Mouse (Mus musculus): Measurements from ENCODE around the gene Mamdc4. TPM values are rescaled to one million over a fixed set of nuclear protein-coding genes. Genes with fewer than 3 reads are reported as not detected.

Gene Mamdc4
- total and polyA plus RNA-seq, 3 experiments = 17.6 to 21.6 TPM; not detected in 1

DNA sequence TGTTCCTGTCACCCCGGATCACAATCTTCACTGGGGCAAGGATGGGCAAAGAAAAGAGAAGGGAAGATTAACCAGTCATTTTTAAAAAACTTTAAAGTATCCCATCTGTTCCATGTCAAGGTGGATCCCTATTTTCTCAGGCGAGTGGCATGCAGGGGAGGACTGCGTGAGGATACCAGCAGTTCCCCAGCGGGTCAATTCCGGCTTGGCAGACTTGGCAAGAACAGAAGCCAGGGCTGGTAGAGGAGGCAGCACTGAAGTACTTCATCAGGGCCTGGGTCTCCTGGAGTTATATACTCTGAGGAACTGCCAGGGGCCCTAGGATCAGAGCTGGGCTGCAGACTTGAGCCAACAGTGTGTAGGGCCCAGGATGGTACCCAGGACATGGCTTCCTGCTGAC, 27.9 kb upstream of the Mamdc4 start:
- TF ChIP-seq EP300 (IDR thresholded peaks at IDR 0.05; ENCODE audit: low read depth in 1 of 2, low read length in 2 of 2) = no peak
- no peak for TF ChIP-seq POLR2AphosphoS5 (IDR thresholded peaks at IDR 0.05; ENCODE audit: borderline replicate concordance, low read depth, low read length)
- TF ChIP-seq GATA1 (IDR thresholded peaks at IDR 0.05; ENCODE audit: low read depth, low read length) = no peak
- no peak for TF ChIP-seq MYC (IDR thresholded peaks at IDR 0.05; ENCODE audit: low read depth, low read length)
- TF ChIP-seq RAD21 (IDR thresholded peaks at IDR 0.05; ENCODE audit: low read depth, low read length) = no peak
- TF ChIP-seq UBTF (IDR thresholded peaks at IDR 0.05; ENCODE audit: borderline replicate concordance, insufficient read depth, low read depth, low read length) = no peak
- no peak for TF ChIP-seq MAZ (IDR thresholded peaks at IDR 0.05; ENCODE audit: low read depth, low read length)
- no peak for TF ChIP-seq TAL1 (IDR thresholded peaks at IDR 0.05; ENCODE audit: low read length)
- no peak for TF ChIP-seq SIN3A (IDR thresholded peaks at IDR 0.05; ENCODE audit: low read length)
- TF ChIP-seq RCOR1 (IDR thresholded peaks at IDR 0.05; ENCODE audit: low read depth, low read length) = no peak
- TF ChIP-seq HCFC1 (IDR thresholded peaks at IDR 0.05; ENCODE audit: low read depth, low read length) = no peak
- TF ChIP-seq MAFK (IDR thresholded peaks at IDR 0.05; ENCODE audit: borderline replicate concordance, low read depth, low read length) = no peak
- no peak for TF ChIP-seq NRF1 (IDR thresholded peaks at IDR 0.05; ENCODE audit: insufficient read depth, low read depth, low read length, poor library complexity, severe bottlenecking)
- no peak for TF ChIP-seq NELFE (IDR thresholded peaks at IDR 0.05; ENCODE audit: low read depth, low read length)
- H3K9ac ChIP-seq (ENCODE audit: control insufficient read depth, low read depth, low read length, poor library complexity, severe bottlenecking) = no peak overlapping the region
- H3K79me2 ChIP-seq (ENCODE audit: control insufficient read depth, insufficient read depth, low read length, poor library complexity) = peaks cover 21% of the 10 kb centered on the region
- H3K9me3 ChIP-seq (replicated peaks; ENCODE audit: insufficient read depth, low read length) = no peaks in the 10 kb centered on the region
- no peaks in the 10 kb centered on the region for H3K27me3 ChIP-seq (ENCODE audit: control insufficient read depth in 1 of 2, insufficient read depth in 2 of 2, low read length in 2 of 2)
- H3K36me3 ChIP-seq (ENCODE audit: control insufficient read depth in 1 of 2, insufficient read depth in 2 of 2, low read length in 2 of 2) = peaks cover 12 to 13% of the 10 kb centered on the region in 2 experiments; a peak in 3 of 4 replicates
- DNase-seq (ENCODE audit: low read depth, low spot score) = no peak
- H3K4me3 ChIP-seq (ENCODE audit: control insufficient read depth in 1 of 2, insufficient read depth in 1 of 2, low read depth in 2 of 2, low read length in 2 of 2) = no peak overlapping the region
- no peak overlapping the region for H3K27ac ChIP-seq (ENCODE audit: control insufficient read depth, low read depth, low read length)
- H3K4me1 ChIP-seq (ENCODE audit: control insufficient read depth in 1 of 2, insufficient read depth in 2 of 2, low read length in 2 of 2) = peaks cover 0 to 11% of the 10 kb centered on the region in 2 experiments; a peak in 3 of 4 replicates

DNA sequence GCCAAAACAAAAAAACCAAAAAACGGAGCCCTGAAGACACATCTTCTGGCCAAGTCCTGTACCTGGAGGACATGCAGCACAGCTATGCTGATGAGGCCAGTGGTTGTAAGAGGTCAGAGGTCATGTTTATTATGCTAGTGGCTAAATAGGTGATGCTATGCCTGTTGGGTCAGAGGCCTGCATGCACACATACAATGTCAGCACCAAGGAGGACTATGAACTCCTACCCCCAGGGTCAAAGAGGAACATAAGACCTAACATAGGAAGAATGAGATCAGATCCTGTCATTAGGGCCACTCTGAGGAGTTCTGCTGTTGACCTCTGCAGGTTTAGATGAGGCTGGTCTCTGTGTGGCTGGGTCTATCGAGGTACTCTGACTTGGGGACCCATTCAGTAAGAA, 25.4 kb upstream of the Mamdc4 start:
- H3K27me3 ChIP-seq (ENCODE audit: control insufficient read depth in 1 of 2, insufficient read depth in 2 of 2, low read length in 2 of 2) = no peaks in the 10 kb centered on the region
- no peak for DNase-seq (ENCODE audit: low read depth, low spot score)
- TF ChIP-seq USF2 (IDR thresholded peaks at IDR 0.05; ENCODE audit: borderline replicate concordance in 1 of 2, insufficient read depth in 1 of 2, low read depth in 1 of 2, low read length in 2 of 2) = no peak
- no peak for TF ChIP-seq ZC3H11A (IDR thresholded peaks at IDR 0.05; ENCODE audit: low read depth, low read length)
- no peak for TF ChIP-seq POLR2A (IDR thresholded peaks at IDR 0.05; ENCODE audit: control insufficient read depth in 1 of 2, insufficient read depth in 1 of 2, low read depth in 1 of 2, low read length in 2 of 2, poor library complexity in 1 of 2)
- TF ChIP-seq MAZ (IDR thresholded peaks at IDR 0.05; ENCODE audit: low read depth, low read length) = no peak
- no peak for TF ChIP-seq CHD1 (IDR thresholded peaks at IDR 0.05; ENCODE audit: low read depth, low read length)
- no peak for TF ChIP-seq MYC (IDR thresholded peaks at IDR 0.05; ENCODE audit: low read depth, low read length)
- no peak for TF ChIP-seq GABPA (IDR thresholded peaks at IDR 0.05; ENCODE audit: low read depth, low read length)
- no peak for TF ChIP-seq UBTF (IDR thresholded peaks at IDR 0.05; ENCODE audit: borderline replicate concordance, insufficient read depth, low read depth, low read length)
- peaks cover 0 to 14% of the 10 kb centered on the region in 2 experiments; a peak in 2 of 4 replicates for H3K36me3 ChIP-seq (ENCODE audit: control insufficient read depth in 1 of 2, insufficient read depth in 2 of 2, low read length in 2 of 2)
- no peak overlapping the region for H3K9ac ChIP-seq (ENCODE audit: control insufficient read depth, low read depth, low read length, poor library complexity, severe bottlenecking)
- H3K4me1 ChIP-seq (ENCODE audit: control insufficient read depth in 1 of 2, insufficient read depth in 2 of 2, low read length in 2 of 2) = no peaks in the 10 kb centered on the region
- H3K4me3 ChIP-seq (ENCODE audit: control insufficient read depth in 1 of 2, insufficient read depth in 1 of 2, low read depth in 2 of 2, low read length in 2 of 2) = no peak overlapping the region
- peaks cover 3% of the 10 kb centered on the region for H3K79me2 ChIP-seq (ENCODE audit: control insufficient read depth, insufficient read depth, low read length, poor library complexity)
- no peaks in the 10 kb centered on the region for H3K9me3 ChIP-seq (replicated peaks; ENCODE audit: insufficient read depth, low read length)
- H3K27ac ChIP-seq (ENCODE audit: control insufficient read depth, low read depth, low read length) = no peak overlapping the region
